Mouse (Mus musculus) brain, embryonic 18.5 days (tissue): ENCODE measurements around the gene Col9a3.

Experiments used
- DNase-seq: peaks from one replicate; pipeline ENCODE4 v3.0.0-alpha.2; 2012; ENCODE audit warnings: low read depth, low spot score

Col9a3 gene

GRCm38 (mm10) chr2:180597490-180597889 is at the start of gene Col9a3:
Gene Col9a3, plus strand, starts transcription at chr2:180597790.
- no peak for DNase-seq

DNA sequence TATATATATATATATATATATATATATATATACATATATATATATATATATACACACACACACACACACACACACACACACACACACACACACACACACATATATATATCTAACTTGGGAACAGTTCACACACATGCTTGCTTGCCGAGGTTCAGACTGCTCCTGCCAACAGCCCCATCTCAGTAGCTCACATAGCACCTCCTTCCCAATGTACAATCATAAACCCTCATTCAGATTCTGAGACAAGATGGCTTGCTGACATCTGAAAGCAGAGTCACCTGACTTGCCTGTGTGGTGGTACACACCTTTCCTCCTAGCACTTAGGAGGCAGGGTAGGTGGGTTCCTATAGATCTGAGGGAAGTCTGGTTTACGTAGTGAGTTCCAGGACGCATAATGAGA is 45.2 kb upstream of the Col9a3 start:
- DNase-seq = no peak

DNA sequence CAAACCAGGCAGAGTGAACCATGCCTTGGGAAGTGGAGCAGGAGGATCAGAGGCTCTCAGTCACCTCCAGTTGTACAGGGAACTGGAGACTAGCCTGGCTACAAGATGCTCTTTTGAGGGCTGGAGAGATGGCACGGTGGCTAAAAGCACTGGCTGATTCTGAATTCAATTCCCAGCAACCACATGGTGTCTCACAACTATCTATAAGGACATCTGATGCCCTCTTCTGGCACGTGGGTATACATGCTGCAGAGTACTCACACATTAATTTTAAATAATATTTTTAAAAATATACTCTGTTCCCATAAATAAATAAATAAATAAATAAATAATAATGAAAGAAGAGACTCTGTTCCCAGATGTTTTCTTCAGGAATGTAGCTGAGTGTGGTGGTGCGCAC is 42.4 kb upstream of the Col9a3 start:
- no peak for DNase-seq

GRCm38 (mm10) chr2:180556470-180556869 is 41.1 kb upstream of the Col9a3 start:
- no peak for DNase-seq

GRCm38 (mm10) chr2:180560245-180560644 is 37.3 kb upstream of the Col9a3 start:
- no peak for DNase-seq

- DNase-seq = no peak
Measured at GRCm38 (mm10) chr2:180562146-180562545, 35.4 kb upstream of the Col9a3 start.

DNA sequence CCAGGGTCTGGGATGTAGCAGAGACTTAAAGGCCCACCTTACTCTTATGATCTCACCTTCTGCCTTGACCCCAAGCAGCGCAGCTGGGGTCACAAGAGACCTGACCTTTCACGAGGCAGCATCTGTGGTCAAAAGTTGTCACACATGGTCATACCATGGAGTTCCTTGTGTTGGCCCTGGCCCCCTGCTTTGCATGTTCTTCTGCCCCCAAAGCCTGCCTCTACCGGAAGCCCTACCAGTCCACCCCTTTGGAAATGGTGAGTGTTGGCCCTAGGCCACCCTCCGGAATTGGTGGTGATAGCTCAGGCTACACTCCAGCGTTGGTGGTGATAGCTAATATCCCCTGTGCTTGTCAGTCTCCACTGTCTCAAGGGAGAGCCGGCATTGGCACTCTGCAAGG is 34.3 kb upstream of the Col9a3 start:
- no peak for DNase-seq

GRCm38 (mm10) chr2:180563841-180564240 is 33.7 kb upstream of the Col9a3 start:
- no peak for DNase-seq

- DNase-seq = no peak
Measured at GRCm38 (mm10) chr2:180566240-180566913, 31.2 kb upstream of the Col9a3 start.

DNA sequence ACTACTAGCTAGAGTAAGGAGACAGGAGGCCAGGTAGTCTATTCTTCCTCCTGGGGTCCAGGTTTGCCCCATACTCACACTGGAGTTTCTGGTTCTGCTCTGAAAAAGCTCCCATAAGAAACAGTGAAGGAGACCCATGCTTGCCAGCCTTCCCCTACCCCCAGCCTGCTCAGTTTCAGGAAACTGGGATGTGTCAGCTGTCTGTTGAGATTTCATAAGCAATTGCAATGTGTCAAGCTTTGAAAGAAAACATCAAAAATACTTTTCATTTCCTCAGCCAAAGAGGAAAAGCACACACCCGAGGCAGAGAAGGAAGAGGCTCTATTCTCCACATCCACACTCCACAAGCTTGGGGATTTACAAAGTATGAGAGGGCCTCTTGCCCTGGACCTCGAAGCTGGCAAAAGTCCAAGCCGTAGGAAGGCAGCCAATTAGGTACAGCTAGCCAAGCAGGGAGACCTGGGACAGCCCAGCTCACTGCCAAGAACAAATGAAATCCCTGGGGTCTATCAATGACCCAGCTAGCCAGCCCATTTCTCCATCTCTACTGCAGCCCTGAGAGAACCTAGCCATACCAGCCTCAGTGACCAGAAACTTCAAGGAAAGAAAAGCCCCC is 28.5 kb upstream of the Col9a3 start:
- DNase-seq = no peak

GRCm38 (mm10) chr2:180576482-180576881 is 21.1 kb upstream of the Col9a3 start:
- DNase-seq = no peak

DNA sequence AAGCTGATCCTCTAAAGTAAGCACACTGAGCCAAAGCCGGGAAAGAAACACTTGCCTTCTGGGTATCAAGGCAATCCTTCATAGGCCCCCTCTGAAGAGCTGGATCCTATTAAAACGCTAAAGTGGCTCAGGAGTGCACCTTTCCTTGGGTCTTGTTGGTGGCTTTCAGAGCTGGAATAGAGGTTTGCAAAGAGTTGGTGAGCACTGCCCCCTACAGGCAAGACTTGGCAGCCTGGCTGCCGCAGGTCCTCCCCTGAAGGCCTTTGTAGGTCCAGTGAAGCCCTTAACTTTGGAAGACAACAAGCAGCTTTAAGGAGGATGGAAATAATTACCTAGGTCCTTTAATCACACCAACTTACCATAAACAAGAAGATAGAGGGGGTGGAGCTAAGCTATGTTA is 18.9 kb upstream of the Col9a3 start:
- DNase-seq = no peak

DNA sequence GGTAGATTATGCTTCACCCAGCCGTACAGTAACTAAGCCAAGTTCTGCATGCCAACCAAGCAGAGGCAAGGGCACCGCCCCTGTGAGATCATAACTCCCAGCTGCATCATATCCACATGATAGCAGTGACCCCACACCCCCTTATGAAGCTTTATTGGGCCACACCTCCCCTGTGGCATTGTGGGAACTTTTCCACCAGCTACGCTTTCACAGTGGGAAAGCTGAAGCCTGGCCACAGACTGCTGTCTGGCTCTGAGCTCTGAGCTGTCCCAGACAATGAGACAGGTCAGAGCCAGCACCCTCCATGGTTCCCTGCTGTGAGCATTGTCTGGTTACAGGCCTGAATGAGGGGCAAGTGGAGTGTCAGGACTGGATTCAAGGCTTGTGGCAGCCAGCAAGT is 16.6 kb upstream of the Col9a3 start, which contains the start of gene Mrgbp:
Gene Mrgbp (plus strand): TSS at position 303 of the 400 bp plus-strand sequence.
- DNase-seq = no peak

DNA sequence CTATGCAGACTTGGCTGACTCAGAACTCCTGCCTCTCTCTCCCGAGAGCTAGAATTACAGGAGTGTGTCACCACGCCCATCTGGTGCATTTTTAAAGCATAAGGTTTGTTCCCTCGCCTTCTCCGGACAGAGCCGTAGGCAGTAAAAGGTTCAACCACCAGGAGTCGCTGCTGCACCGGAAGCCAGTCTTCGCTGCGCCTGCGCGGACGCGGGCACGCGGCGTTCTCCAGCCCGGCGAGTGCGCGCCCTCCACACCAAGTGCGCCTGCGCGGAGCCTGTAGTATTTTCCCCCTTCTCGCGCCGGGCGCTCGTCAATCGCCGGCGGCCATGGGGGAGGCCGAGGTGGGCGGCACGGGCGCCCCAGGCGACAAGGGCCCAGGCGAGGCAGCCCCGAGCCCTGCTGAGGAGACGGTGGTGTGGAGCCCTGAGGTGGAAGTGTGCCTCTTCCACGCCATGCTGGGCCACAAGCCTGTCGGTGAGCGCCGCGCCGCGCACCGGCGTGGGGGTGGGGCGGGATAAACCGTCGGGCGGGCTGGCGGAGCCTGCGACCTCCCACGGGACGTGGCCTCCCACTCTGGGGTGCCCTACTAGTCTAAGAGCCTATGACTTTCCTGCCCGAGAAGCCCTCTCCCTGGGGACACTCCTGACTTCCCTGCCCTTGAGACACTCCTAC is 15.0 kb upstream of the Col9a3 start:
- DNase-seq = peak; percentile 76

GRCm38 (mm10) chr2:180583154-180583507 is 14.5 kb upstream of the Col9a3 start:
- no peak for DNase-seq

GRCm38 (mm10) chr2:180588736-180589122 is 8.9 kb upstream of the Col9a3 start:
- no peak for DNase-seq

DNA sequence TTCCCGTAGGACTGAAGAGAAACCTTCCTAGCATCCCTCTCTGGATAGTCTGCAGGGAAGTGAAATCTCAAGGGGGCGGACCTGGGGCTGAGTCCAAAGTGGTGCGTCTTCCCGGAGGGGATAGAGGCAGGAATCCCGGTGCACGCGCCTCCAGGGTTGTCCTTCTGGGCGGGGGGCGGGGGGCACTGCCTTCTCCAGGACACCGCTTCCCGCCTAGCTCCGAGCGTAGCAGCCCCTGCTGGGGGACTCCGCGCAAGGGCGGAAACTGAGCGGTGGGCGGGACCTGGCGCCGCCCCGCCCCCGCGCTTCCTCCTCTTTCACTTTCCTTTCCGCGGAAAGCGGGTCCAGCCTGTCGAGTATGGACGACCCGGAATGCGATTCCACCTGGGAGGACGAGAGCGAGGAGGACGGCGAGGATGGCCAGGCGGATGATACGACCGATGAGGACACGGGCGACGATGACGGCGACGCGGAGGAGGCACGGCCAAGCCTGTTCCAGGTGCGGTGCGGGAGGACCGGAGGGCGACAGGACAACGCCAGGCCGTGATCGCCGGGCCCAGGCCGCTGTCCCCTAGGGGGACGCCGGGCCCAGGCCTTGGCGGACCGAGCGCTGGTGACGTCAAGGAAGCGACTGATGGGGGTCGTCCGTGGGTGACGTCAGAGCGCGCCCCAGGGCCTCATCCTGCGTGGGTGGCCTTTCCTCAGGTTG is 8.3 kb upstream of the Col9a3 start, which contains the start of gene Ogfr:
Gene Ogfr (plus strand): TSS at position 123 of the 709 bp plus-strand sequence.
- no peak for DNase-seq

DNA sequence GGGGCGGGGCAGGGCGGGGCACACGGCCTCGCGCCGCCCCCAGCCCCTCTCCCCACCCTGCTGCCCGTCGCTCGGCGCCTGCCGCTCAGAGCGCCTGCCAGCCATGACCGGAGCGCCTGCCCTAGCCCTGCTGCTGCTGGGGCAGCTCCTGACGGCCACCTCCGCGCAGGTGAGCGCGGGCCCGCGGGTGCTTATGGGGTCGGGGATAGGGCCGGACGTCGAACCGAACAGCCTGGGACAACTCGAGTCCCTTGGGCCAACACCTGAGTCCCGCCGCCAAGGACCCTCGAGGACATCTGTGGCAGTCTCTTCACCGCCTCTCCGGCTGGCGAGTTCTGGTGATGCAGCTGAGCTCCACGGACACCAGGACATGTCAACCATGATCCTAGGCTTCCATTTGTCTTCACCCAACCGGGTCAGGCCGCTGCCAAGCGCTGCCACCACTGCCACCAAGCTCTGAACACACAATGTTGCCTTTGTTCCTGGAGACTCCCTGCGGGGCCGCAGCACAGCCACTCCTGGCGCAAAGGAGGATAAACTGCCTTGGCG is 641 bp downstream of the Col9a3 start:
- DNase-seq = no peak

GRCm38 (mm10) chr2:180600569-180601021 is 3.0 kb downstream of the Col9a3 start:
- DNase-seq = no peak

DNA sequence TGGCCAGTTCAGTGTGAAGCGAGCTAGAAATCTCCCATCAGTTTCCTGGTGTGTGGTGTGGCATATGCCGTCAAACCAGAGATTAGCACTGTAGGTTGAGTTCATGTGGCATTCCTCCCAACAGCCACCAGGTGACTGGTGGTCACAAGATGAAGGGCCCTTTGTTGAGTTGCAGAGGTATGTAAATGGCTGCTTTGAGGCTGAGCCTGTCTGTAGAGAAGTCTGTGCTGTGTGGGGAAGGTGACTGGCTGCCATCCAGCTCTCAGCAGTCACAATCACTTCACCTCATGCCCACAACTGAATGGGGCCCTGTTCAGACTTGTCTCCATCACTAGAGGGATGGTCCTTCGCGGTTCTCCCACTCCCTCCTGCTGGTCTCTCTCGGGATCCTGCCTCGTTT is 7.2 kb downstream of the Col9a3 start:
- no peak for DNase-seq

DNA sequence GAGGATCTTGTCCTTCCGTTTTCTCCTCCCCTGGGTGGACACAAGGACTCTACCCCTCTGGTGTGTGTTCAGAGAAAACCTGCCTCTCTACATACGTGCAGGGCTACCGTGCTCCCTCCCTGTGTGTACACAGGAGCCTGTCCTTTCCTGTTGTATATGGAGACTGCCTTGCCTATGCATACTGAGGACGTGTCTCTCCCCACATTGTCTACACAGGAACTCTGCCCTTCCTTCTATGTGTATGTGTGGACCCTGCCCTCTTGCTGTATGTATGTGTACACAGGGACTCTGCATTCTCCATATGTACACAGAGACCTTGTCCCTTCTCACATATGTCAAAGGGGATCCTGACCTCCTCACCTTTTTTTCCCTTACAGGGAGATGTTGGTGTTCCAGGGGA is 12.7 kb downstream of the Col9a3 start:
- no peak for DNase-seq

GRCm38 (mm10) chr2:180611882-180612281 is 14.3 kb downstream of the Col9a3 start:
- DNase-seq = no peak
